Mouse (Mus musculus): ENCODE data around the gene Ranbp6.

Ranbp6 gene

DNA sequence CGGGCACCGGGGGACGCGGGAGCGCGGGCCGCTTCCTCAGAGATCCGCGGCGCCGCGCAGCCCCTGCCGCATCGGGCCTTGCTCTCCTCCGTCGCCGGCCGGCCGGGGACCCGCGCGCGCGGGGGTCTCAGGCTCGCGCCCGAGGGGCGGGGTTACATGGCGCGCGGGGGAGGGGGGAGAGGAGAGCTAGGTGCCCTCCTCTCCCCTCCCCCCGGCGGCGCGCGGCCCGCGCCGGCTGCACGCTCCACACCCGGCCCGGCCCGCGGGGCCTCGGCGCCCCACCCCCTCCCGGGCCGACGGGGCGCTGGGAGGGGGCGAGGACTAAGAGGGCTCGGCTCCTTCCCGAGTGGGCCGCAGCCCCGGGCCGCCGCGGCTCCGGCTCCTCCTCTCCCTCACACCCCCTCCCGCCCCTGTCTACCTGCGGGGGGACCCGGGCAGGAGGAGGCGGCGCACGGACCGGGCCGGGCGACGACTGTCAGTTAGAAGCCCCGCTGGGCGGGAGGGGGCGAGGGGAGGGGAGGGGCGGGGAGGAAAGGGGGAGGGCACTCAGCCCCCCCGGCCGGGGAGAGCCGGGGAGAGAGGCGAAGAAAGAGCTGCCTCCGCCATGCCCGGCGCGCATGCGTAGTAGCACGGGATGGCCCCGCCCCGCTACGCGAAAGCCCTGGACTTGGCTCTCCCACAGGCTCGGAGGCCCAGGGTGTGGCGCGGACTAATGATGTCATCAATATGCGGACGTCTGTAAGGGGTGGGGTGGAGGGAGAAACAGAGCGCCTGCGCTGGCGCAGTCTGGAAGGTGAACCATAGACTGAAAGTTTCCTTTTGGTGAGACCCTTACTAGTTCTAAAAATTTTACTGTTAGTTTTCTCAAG, 6.6 kb downstream of the Ranbp6 start, which contains the start of gene 9930021J03Rik:
Gene 9930021J03Rik, minus strand, starts transcription at position 73 of the 869 bp plus-strand sequence.
- DNase-seq: peak; percentile 99

DNA sequence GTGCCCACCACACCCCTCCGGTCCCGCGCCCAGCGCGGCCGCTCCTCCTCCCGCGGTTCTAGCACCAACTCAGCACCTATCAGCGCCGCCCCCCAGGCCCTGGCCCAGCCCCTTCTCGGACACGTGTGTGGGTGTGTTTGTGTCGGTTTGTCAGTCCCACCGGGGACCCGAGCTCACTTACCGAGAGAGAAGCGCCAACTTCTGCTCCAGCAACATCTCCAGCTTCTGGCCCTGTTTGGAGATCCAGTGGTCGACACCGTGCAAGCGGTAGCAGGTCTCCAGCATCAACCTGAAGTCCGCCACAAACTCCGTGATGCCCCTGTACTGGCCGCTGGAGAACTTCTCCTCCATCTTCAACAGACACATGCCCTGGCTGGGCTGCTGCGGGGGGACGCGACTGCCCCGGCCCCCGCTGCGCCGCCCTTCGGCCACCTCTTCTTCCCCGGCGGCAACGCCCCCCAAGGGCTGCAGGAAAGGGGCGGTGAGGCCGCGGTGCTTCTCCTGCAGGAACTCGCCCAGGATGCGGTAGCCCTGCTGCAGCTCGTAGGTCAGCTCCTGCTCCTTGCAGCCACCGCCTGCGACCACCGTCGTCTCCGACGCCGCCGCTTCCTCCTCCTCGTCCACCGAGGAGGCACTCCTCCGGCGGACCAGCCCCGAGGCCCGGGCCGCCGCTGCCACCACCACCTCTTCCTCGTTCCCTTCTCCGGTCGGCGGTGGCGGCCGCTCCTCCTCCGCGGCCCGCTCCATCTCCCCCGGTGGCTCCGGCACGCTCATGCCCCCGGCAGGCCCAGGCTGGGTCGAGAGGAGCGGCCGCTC, 7.5 kb downstream of the Ranbp6 start:
- DNase-seq: peak; percentile 46

DNA sequence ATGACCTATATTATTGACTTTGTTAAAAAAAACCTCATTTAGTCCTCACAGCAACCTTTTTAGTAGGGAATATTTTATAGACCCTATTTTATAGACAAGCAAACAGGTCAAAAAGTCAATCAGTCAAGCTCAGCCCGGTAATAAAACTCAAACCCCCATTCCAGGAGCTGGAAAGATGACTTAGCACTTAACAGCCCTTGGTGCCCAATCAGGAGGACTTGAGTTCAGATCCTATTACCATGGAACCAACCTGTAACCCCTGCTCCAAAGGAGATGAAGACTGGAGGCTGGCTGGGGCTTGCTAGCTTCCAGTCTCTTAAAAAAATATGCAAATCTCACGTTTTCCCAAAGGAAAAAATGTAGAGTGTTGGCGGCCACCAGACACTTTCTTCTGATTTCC, 8.8 kb downstream of the Ranbp6 start:
- no peak for DNase-seq

DNA sequence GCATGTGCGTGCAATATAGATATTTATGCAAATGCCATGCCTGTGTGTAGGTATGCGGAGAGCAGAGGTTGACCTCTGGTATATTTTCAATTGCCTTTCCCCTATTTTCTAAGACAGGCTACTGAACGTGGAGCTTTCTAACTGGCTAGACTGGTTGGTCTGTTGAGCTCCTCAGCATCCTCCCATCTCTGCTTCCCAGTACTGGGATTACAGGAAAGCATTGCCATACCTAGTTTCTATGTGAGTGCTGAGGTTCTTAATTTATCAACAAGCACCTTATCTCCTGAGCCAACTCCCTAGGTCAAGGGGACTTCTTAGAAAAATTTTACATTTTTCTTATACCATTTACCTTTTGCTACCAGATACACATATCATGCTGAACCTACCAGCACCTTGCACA, 15.4 kb downstream of the Ranbp6 start:
- DNase-seq: no peak

DNA sequence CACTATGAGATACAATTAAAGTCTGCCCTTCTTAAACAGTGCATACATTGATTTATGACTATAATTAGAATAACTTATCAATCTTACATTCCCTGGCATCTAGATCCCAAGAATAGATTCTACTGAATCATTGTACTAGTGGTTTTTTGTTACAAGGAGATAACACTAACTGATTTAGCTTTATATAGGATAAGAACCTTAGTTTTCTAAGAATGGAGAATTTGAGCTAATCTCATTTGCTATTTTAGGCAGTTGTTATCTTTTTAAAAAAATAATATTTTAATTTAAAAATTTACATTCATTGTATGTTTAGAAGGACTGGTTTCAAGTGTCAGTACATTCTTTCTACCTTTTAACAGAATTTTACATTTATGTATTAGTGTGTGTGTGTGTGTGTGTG, 24.8 kb downstream of the Ranbp6 start:
- no peak for DNase-seq

DNA sequence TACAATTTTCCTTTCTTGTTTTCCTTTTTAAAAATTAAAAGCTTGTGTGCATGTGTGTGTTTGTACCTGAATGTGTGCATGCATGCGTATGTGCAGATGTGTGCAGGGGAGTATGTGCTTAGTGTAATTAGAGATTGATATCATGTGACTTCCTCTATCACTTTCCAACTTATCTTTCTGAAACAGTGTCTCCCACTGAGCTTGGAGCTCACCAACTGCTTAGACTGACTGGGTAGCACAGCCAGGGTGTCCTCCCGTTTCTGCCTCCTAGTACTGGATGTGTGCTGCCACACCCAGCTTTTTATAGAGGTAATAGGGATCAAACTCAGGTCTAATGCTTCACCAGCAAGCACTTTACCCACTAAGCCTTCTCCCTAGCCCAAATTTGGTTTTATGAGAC, 29.9 kb downstream of the Ranbp6 start:
- no peak for DNase-seq
